Mouse (Mus musculus) midbrain, postnatal 0 days (tissue): Measurements from ENCODE around the gene Ssbp2. TPM values are rescaled to one million over a fixed set of nuclear protein-coding genes. Genes with fewer than 3 reads are reported as not detected.

ENCODE experiments used
- ATAC-seq: fragments of 200-750 bp; cut with Nextera tagmentation; 2 replicates; pipeline ENCODE4 v1.8.0; 2017; ENCODE audit warnings: moderate number of reproducible peaks, mild to moderate bottlenecking, moderate TSS enrichment, moderate library complexity; ENCODE audit not compliant: low FRiP score
- DNase-seq: peaks from one replicate; pipeline ENCODE4 v3.0.0-alpha.2; 2015; ENCODE audit warnings: low spot score
- H3K27ac ChIP-seq: fragments of 300-500 bp; sonication (generic); 2 replicates; pipeline ENCODE4 v1.5.1; 2014; ENCODE audit warnings: low read depth, mild to moderate bottlenecking, low read length, mixed read lengths
- H3K27me3 ChIP-seq: fragments of 300-500 bp; sonication (generic); 2 replicates; pipeline ENCODE4 v1.6.1; 2014; ENCODE audit warnings: low read length, control low read depth, mixed read lengths; ENCODE audit not compliant: insufficient read depth
- H3K36me3 ChIP-seq: fragments of 300-500 bp; sonication (generic); 2 replicates; pipeline ENCODE4 v1.6.1; 2014; ENCODE audit warnings: low read length, control low read depth, mixed read lengths; ENCODE audit not compliant: insufficient read depth
- H3K4me1 ChIP-seq: fragments of 300-500 bp; sonication (generic); 2 replicates; pipeline ENCODE4 v1.6.1; 2014; ENCODE audit warnings: mild to moderate bottlenecking, control low read depth, antibody characterized with exemption, low read length, mixed read lengths; ENCODE audit not compliant: insufficient read depth
- H3K4me2 ChIP-seq: fragments of 300-500 bp; sonication (generic); 2 replicates; pipeline ENCODE4 v1.6.1; 2014; ENCODE audit warnings: low read depth, mild to moderate bottlenecking, low read length, mixed read lengths; ENCODE audit not compliant: poor library complexity, severe bottlenecking
- H3K4me3 ChIP-seq: fragments of 300-500 bp; sonication (generic); 2 replicates; pipeline ENCODE4 v1.5.1; 2014; ENCODE audit warnings: low read depth, mild to moderate bottlenecking, low read length, moderate library complexity
- H3K9ac ChIP-seq: fragments of 300-500 bp; sonication (generic); replicated peaks from 2 replicates; pipeline ENCODE4 v1.6.1; 2014; ENCODE audit warnings: mild to moderate bottlenecking, low read length, moderate library complexity, mixed read lengths; ENCODE audit not compliant: poor library complexity, severe bottlenecking
- H3K9me3 ChIP-seq: fragments of 300-500 bp; sonication (generic); 2 replicates; pipeline ENCODE4 v1.6.1; 2016; ENCODE audit warnings: low read length, control low read depth
- CTCF ChIP-seq: IDR thresholded peaks from 2 replicates; pipeline ENCODE4 v1.5.1; 2016; ENCODE audit warnings: antibody characterized with exemption, mild to moderate bottlenecking
- WGBS: fragments of 180-500 bp; shearing (Covaris S2); extraction: QIAGEN DNeasy Blood & Tissue Kit; methylation state at CpG from one replicate; pipeline ENCODE4 v1.1.7; 2014; 5-methylcytosine and 5-hydroxymethylcytosine counted together
- polyA plus RNA-seq: library from polyadenylated mRNA; unstranded; fragments of >200 nt; fragmentation: Nextera tagmentation; extraction: Ambion mirVana; gene quantifications from 2 replicates; pipeline ENCODE4 v1.2.1, GENCODE M21; 2015
- total RNA-seq: library from RNA; depleted of rRNA; stranded (reverse); fragments of >200 nt; gene quantifications from 2 replicates; pipeline ENCODE4 v1.2.3, GENCODE M21; 2014

Ssbp2 gene
- total and polyA plus RNA-seq, 2 experiments from 2014 or later, result 156 to 167 TPM

GRCm38 (mm10) chr13:91448936-91449335 lies 11.1 kb upstream of the Ssbp2 start:
- no peaks in the 10 kb centered on the region for H3K27me3 ChIP-seq
- DNase-seq, result no peak
- WGBS, result 67% methylated on average over 5 of the region's 5 CpGs
- no peak overlapping the region for H3K27ac ChIP-seq
- TF ChIP-seq CTCF, result no peak
- no peak for ATAC-seq
- H3K9ac ChIP-seq, result no peak overlapping the region
- H3K36me3 ChIP-seq, result no peaks in the 10 kb centered on the region
- no peak overlapping the region for H3K4me3 ChIP-seq
- no peaks in the 10 kb centered on the region for H3K4me1 ChIP-seq
- no peak overlapping the region for H3K4me2 ChIP-seq
- no peaks in the 10 kb centered on the region for H3K9me3 ChIP-seq

GRCm38 (mm10) chr13:91451405-91452166 lies 8.5 kb upstream of the Ssbp2 start:
- Histone ChIP-seq H3K27ac (no peak overlapping the region), H3K27me3 (no peaks in the 10 kb centered on the region), H3K36me3 (no peaks in the 10 kb centered on the region), H3K9me3 (no peaks in the 10 kb centered on the region), H3K4me2 (no peak overlapping the region), H3K9ac (no peak overlapping the region), H3K4me1 (no peaks in the 10 kb centered on the region), H3K4me3 (no peak overlapping the region)
- no peak for DNase-seq
- 76% methylated on average over 3 of the region's 3 CpGs for WGBS
- ATAC-seq, result no peak
- no peak for TF ChIP-seq CTCF

GRCm38 (mm10) chr13:91452269-91452668 lies 7.8 kb upstream of the Ssbp2 start:
- no peak overlapping the region for H3K4me2 ChIP-seq
- no peaks in the 10 kb centered on the region for H3K4me1 ChIP-seq
- no peak overlapping the region for H3K27ac ChIP-seq
- H3K9ac ChIP-seq, result no peak overlapping the region
- no peaks in the 10 kb centered on the region for H3K9me3 ChIP-seq
- no peaks in the 10 kb centered on the region for H3K27me3 ChIP-seq
- no peaks in the 10 kb centered on the region for H3K36me3 ChIP-seq
- 89% methylated on average over 3 of the region's 3 CpGs for WGBS
- H3K4me3 ChIP-seq, result no peak overlapping the region
- DNase-seq, result no peak
- no peak for ATAC-seq
- no peak for TF ChIP-seq CTCF

GRCm38 (mm10) chr13:91453236-91453635 lies 6.8 kb upstream of the Ssbp2 start:
- Histone ChIP-seq H3K4me3 (no peak overlapping the region), H3K4me1 (no peaks in the 10 kb centered on the region), H3K27me3 (no peaks in the 10 kb centered on the region), H3K4me2 (no peak overlapping the region), H3K9me3 (no peaks in the 10 kb centered on the region), H3K9ac (no peak overlapping the region), H3K36me3 (no peaks in the 10 kb centered on the region), H3K27ac (no peak overlapping the region)
- ATAC-seq (no peak), DNase-seq (no peak)
- no peak for TF ChIP-seq CTCF
- 87% methylated on average over 3 of the region's 3 CpGs for WGBS

- no peak overlapping the region for H3K9ac ChIP-seq
- H3K4me1 ChIP-seq, result peaks cover 5% of the 10 kb centered on the region
- no peak overlapping the region for H3K4me3 ChIP-seq
- 33% methylated on average over 2 of the region's 2 CpGs for WGBS
- DNase-seq (no peak), ATAC-seq (no peak)
- TF ChIP-seq CTCF, result no peak
- H3K27ac ChIP-seq, result no peak overlapping the region
- H3K4me2 ChIP-seq, result no peak overlapping the region
- no peaks in the 10 kb centered on the region for H3K9me3 ChIP-seq
- no peaks in the 10 kb centered on the region for H3K36me3 ChIP-seq
- H3K27me3 ChIP-seq, result no peaks in the 10 kb centered on the region
These were observed 4.0 kb upstream of the Ssbp2 start for GRCm38 (mm10) chr13:91456041-91456440.

GRCm38 (mm10) chr13:91456735-91457134 lies 3.3 kb upstream of the Ssbp2 start:
- Histone ChIP-seq H3K9me3 (no peaks in the 10 kb centered on the region), H3K4me1 (peaks cover 5% of the 10 kb centered on the region), H3K27ac (no peak overlapping the region), H3K4me2 (no peak overlapping the region), H3K4me3 (no peak overlapping the region), H3K27me3 (no peaks in the 10 kb centered on the region), H3K9ac (no peak overlapping the region), H3K36me3 (no peaks in the 10 kb centered on the region)
- 73% methylated on average over 3 of the region's 3 CpGs for WGBS
- DNase-seq, result no peak
- TF ChIP-seq CTCF, result no peak
- no peak for ATAC-seq
